Mouse (Mus musculus) heart, embryonic 14.5 days (tissue): ENCODE results near the gene Gm5741. TPM values are rescaled to one million over a fixed set of nuclear protein-coding genes. Genes with fewer than 3 reads are reported as not detected.

ENCODE experiments used
- ATAC-seq: fragments of 200-750 bp; cut with Nextera tagmentation; 2 replicates; pipeline ENCODE4 v1.8.0; 2017; ENCODE audit warnings: low read depth, moderate TSS enrichment; ENCODE audit not compliant: insufficient number of reproducible peaks, insufficient read depth, low FRiP score
- H3K27ac ChIP-seq, 2 experiments: fragments of 200-500 bp in 1 of 2; fragments of 300-500 bp in 1 of 2; sonication (generic) in 1 of 2; replicated peaks in 1 of 2; 2 replicates each; pipeline ENCODE4 v1.5.1; 2012 to 2014; ENCODE audit warnings: low read depth in 2 of 2, low read length in 2 of 2, control low read depth in 1 of 2, mild to moderate bottlenecking in 1 of 2, mixed read lengths in 1 of 2; ENCODE audit not compliant: control insufficient read depth in 1 of 2, insufficient read depth in 1 of 2
- H3K27me3 ChIP-seq: fragments of 300-500 bp; sonication (generic); 2 replicates; pipeline ENCODE4 v1.6.1; 2014; ENCODE audit warnings: mild to moderate bottlenecking, low read length, control low read depth; ENCODE audit not compliant: control insufficient read depth, insufficient read depth
- H3K36me3 ChIP-seq: fragments of 300-500 bp; sonication (generic); 2 replicates; pipeline ENCODE4 v1.6.1; 2014; ENCODE audit warnings: mild to moderate bottlenecking, control low read depth, low read length, mixed read lengths; ENCODE audit not compliant: control insufficient read depth, insufficient read depth
- H3K4me1 ChIP-seq, 2 experiments: fragments of 200-500 bp in 1 of 2; fragments of 300-500 bp in 1 of 2; sonication (generic) in 1 of 2; 2 replicates each; pipeline ENCODE4 v1.6.1; 2012 to 2014; ENCODE audit warnings: low read length in 2 of 2, control low read depth in 1 of 2, mixed read lengths in 1 of 2; ENCODE audit not compliant: control insufficient read depth in 2 of 2, insufficient read depth in 2 of 2
- H3K4me2 ChIP-seq: fragments of 300-500 bp; sonication (generic); 2 replicates; pipeline ENCODE4 v1.6.1; 2014; ENCODE audit warnings: mild to moderate bottlenecking, low read length
- H3K4me3 ChIP-seq, 2 experiments: fragments of 200-500 bp in 1 of 2; fragments of 300-500 bp in 1 of 2; sonication (generic) in 1 of 2; 2 replicates each; pipeline ENCODE4 v1.5.1; 2012 to 2014; ENCODE audit warnings: low read length in 2 of 2, mild to moderate bottlenecking in 2 of 2, control low read depth in 1 of 2, low read depth in 1 of 2, moderate library complexity in 1 of 2; ENCODE audit not compliant: control insufficient read depth in 1 of 2, insufficient read depth in 1 of 2
- H3K9ac ChIP-seq: fragments of 300-500 bp; sonication (generic); 2 replicates; pipeline ENCODE4 v1.6.1; 2014; ENCODE audit warnings: mild to moderate bottlenecking, low read length
- H3K9me3 ChIP-seq: fragments of 300-500 bp; sonication (generic); 2 replicates; pipeline ENCODE4 v1.6.1; 2016; ENCODE audit warnings: low read length, control low read depth; ENCODE audit not compliant: control insufficient read depth
- WGBS: fragments of 180-500 bp; shearing (Covaris S2); extraction: QIAGEN DNeasy Blood & Tissue Kit; methylation state at CpG from one replicate; pipeline ENCODE4 v1.1.7; 2014; 5-methylcytosine and 5-hydroxymethylcytosine counted together
- polyA plus RNA-seq: library from polyadenylated mRNA; unstranded; fragments of >200 nt; fragmentation: Nextera tagmentation; extraction: Ambion mirVana; gene quantifications from 2 replicates; pipeline ENCODE4 v1.2.1, GENCODE M21; 2014

Gm5741 gene
- polyA plus RNA-seq, 1 experiment from 2014 or later, result not detected

- H3K9me3 ChIP-seq, result no peaks in the 10 kb centered on the region
- H3K36me3 ChIP-seq, result peaks cover 64% of the 10 kb centered on the region
Observed at GRCm38 (mm10) chr8:85095051-85095450, 27.3 kb upstream of the Gm5741 start.

GRCm38 (mm10) chr8:85091526-85092090 lies 23.8 kb upstream of the Gm5741 start:
- Histone ChIP-seq H3K36me3 (peaks cover 74% of the 10 kb centered on the region), H3K27ac (no peak overlapping the region), H3K9me3 (no peaks in the 10 kb centered on the region), H3K4me1 (no peaks in the 10 kb centered on the region), H3K9ac (no peak overlapping the region), H3K4me2 (no peak overlapping the region), H3K4me3 (no peak overlapping the region), H3K27me3 (no peaks in the 10 kb centered on the region)
- ATAC-seq, result no peak
- WGBS, result 30% methylated on average over 21 of the region's 21 CpGs

More at GRCm38 (mm10) chr8:85095051-85095450, 27.3 kb upstream of the Gm5741 start:
- ATAC-seq, result no peak
- no peaks in the 10 kb centered on the region for H3K4me1 ChIP-seq
- H3K27ac ChIP-seq, result no peak overlapping the region
- no peak overlapping the region for H3K4me2 ChIP-seq
- H3K4me3 ChIP-seq, result no peak overlapping the region
- 91% methylated on average over 13 of the region's 13 CpGs for WGBS
- no peak overlapping the region for H3K9ac ChIP-seq
- no peaks in the 10 kb centered on the region for H3K27me3 ChIP-seq

- H3K4me2 ChIP-seq, result no peak overlapping the region
- H3K9ac ChIP-seq, result no peak overlapping the region
- WGBS, result 83% methylated on average over 11 of the region's 11 CpGs
- H3K4me3 ChIP-seq, result no peak overlapping the region
- no peaks in the 10 kb centered on the region for H3K27me3 ChIP-seq
- H3K27ac ChIP-seq, result no peak overlapping the region
- no peaks in the 10 kb centered on the region for H3K9me3 ChIP-seq
- H3K4me1 ChIP-seq, result no peaks in the 10 kb centered on the region
- ATAC-seq, result no peak
- peaks cover 72% of the 10 kb centered on the region for H3K36me3 ChIP-seq
Observed at GRCm38 (mm10) chr8:85090856-85091255, 23.1 kb upstream of the Gm5741 start.

GRCm38 (mm10) chr8:85088771-85089170 lies 21.0 kb upstream of the Gm5741 start:
- WGBS, result 74% methylated on average over 2 of the region's 2 CpGs
- Histone ChIP-seq H3K4me1 (peaks cover 3 to 6% of the 10 kb centered on the region in 2 experiments; a peak in 2 of 4 replicates), H3K9ac (no peak overlapping the region), H3K4me2 (no peak overlapping the region), H3K9me3 (no peaks in the 10 kb centered on the region), H3K36me3 (peaks cover 62% of the 10 kb centered on the region), H3K27ac (no peak overlapping the region), H3K4me3 (no peak overlapping the region), H3K27me3 (no peaks in the 10 kb centered on the region)
- no peak for ATAC-seq

- no peak for ATAC-seq
- 77% methylated on average over 3 of the region's 3 CpGs for WGBS
- Histone ChIP-seq H3K4me2 (no peak overlapping the region), H3K9me3 (no peaks in the 10 kb centered on the region), H3K36me3 (peaks cover 45% of the 10 kb centered on the region), H3K27ac (no peak overlapping the region), H3K27me3 (no peaks in the 10 kb centered on the region), H3K9ac (no peak overlapping the region), H3K4me3 (no peak overlapping the region), H3K4me1 (peaks cover 13 to 21% of the 10 kb centered on the region in 2 experiments)
Observed at GRCm38 (mm10) chr8:85086238-85086637, 18.5 kb upstream of the Gm5741 start.

GRCm38 (mm10) chr8:85084633-85085032 lies 16.9 kb upstream of the Gm5741 start:
- peaks cover 16 to 24% of the 10 kb centered on the region in 2 experiments for H3K4me1 ChIP-seq
- no peaks in the 10 kb centered on the region for H3K9me3 ChIP-seq
- no peaks in the 10 kb centered on the region for H3K27me3 ChIP-seq
- no peak overlapping the region for H3K9ac ChIP-seq
- no peak for ATAC-seq
- H3K4me3 ChIP-seq, result no peak overlapping the region
- no peak overlapping the region for H3K27ac ChIP-seq
- H3K36me3 ChIP-seq, result peaks cover 42% of the 10 kb centered on the region
- WGBS, result 78% methylated on average over 8 of the region's 8 CpGs
- no peak overlapping the region for H3K4me2 ChIP-seq

GRCm38 (mm10) chr8:85083108-85083813 lies 15.5 kb upstream of the Gm5741 start, which contains the start of gene Man2b1:
Man2b1 (plus strand) TSS chr8:85083270.
- WGBS, result under 1% methylated on average over 30 of the region's 30 CpGs
- peak within 1 kb of the TSS; percentile 62 to 93 for H3K4me3 ChIP-seq

More at GRCm38 (mm10) chr8:85083108-85083813, 15.5 kb upstream of the Gm5741 start, which contains the start of gene Man2b1:
- Histone ChIP-seq H3K4me1 (peaks cover 16 to 32% of the 10 kb centered on the region in 2 experiments), H3K4me2 (peak within 1 kb of the TSS; percentile 94), H3K9me3 (no peaks in the 10 kb centered on the region), H3K27ac (no peak within 1 kb of the TSS; a peak in 1 of 4 replicates), H3K36me3 (peaks cover 38% of the 10 kb centered on the region), H3K9ac (peak within 1 kb of the TSS; percentile 83), H3K27me3 (no peaks in the 10 kb centered on the region)
- ATAC-seq, result peak; percentile 83
